Mouse (Mus musculus) embryonic facial prominence, embryonic 14.5 days (tissue): ENCODE results near the gene Hist1h4a. TPM values are rescaled to one million over a fixed set of nuclear protein-coding genes. Genes with fewer than 3 reads are reported as not detected.
A peak's percentile ranks its signal among the peaks of the same experiment; 100 is the strongest.

Experiments
- ATAC-seq: fragments of 200-750 bp; cut with Nextera tagmentation; 2 replicates; pipeline ENCODE4 v1.8.0; 2017; ENCODE audit warnings: low read depth, moderate number of reproducible peaks, moderate TSS enrichment
- DNase-seq: peaks from one replicate; pipeline ENCODE4 v3.0.0-alpha.2; 2015; ENCODE audit warnings: low spot score
- H3K27ac ChIP-seq: fragments of 300-500 bp; sonication (generic); replicated peaks from 2 replicates; pipeline ENCODE4 v1.5.1; 2014; ENCODE audit warnings: low read depth, mild to moderate bottlenecking, low read length, moderate library complexity
- H3K27me3 ChIP-seq: fragments of 300-500 bp; sonication (generic); replicated peaks from 2 replicates; pipeline ENCODE4 v1.6.1; 2014; ENCODE audit warnings: low read length; ENCODE audit not compliant: control insufficient read depth, insufficient read depth
- H3K36me3 ChIP-seq: fragments of 300-500 bp; sonication (generic); 2 replicates; pipeline ENCODE4 v1.6.1; 2014; ENCODE audit warnings: low read length, mixed read lengths; ENCODE audit not compliant: control insufficient read depth, insufficient read depth
- H3K4me1 ChIP-seq: fragments of 300-500 bp; sonication (generic); 2 replicates; pipeline ENCODE4 v1.6.1; 2014; ENCODE audit warnings: antibody characterized with exemption, low read length; ENCODE audit not compliant: control insufficient read depth, insufficient read depth
- H3K4me2 ChIP-seq: fragments of 300-500 bp; sonication (generic); 2 replicates; pipeline ENCODE4 v1.6.1; 2014; ENCODE audit warnings: low read depth, mild to moderate bottlenecking, low read length, moderate library complexity, mixed read lengths
- H3K4me3 ChIP-seq: fragments of 300-500 bp; sonication (generic); 2 replicates; pipeline ENCODE4 v1.5.1; 2014; ENCODE audit warnings: low read depth, mild to moderate bottlenecking, low read length
- H3K9ac ChIP-seq: fragments of 300-500 bp; sonication (generic); 2 replicates; pipeline ENCODE4 v1.6.1; 2014; ENCODE audit warnings: low read depth, mild to moderate bottlenecking, low read length, moderate library complexity, mixed read lengths
- H3K9me3 ChIP-seq: fragments of 300-500 bp; sonication (generic); 2 replicates; pipeline ENCODE4 v1.6.1; 2016; ENCODE audit warnings: low read length; ENCODE audit not compliant: control insufficient read depth
- WGBS: fragments of 180-500 bp; shearing (Covaris S2); extraction: QIAGEN DNeasy Blood & Tissue Kit; methylation state at CpG from one replicate; pipeline ENCODE4 v1.1.7; 2014; 5-methylcytosine and 5-hydroxymethylcytosine counted together
- polyA plus RNA-seq: library from polyadenylated mRNA; unstranded; fragments of >200 nt; fragmentation: Nextera tagmentation; extraction: Ambion mirVana; gene quantifications from 2 replicates; pipeline ENCODE4 v1.2.1, GENCODE M21; 2014

Gene Hist1h4a
- polyA plus RNA-seq, 1 experiment from 2014 or later = 0.74 TPM

DNA sequence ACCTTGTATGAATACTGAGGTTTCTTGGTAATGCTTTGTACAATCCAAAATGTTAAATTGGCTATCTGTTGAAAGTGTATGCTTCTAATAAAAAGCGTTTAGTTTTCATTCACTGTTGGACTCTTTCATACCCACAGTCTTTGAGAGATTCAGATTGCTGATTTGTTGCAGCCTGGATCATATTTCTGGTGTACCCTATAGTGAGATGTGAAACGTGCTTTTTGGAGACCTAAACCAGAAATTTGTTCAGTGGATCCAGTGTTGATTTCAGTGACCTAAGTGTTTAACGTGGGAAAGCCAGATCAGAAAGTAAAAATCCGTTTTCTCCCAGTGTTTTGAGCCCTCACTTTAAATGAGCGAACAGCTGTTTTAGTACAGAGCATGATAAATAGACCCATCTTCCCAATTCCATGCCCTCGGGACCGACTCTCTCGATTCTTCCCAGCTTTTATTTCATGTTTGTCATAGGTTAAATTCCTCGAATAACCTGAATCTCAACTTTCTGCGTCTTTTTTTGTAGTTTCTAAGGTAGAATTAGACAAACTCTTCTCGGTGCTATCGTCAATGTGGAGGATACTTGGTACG is 20.7 kb downstream of the Hist1h4a start:
- H3K9ac ChIP-seq = peak overlapping the region; percentile 75
- H3K9me3 ChIP-seq = no peaks in the 10 kb centered on the region
- DNase-seq = peak; percentile 24
- peak overlapping the region; percentile 95 for H3K27ac ChIP-seq
- peaks cover 18% of the 10 kb centered on the region; the same call in 1 of the 2 replicates for H3K4me1 ChIP-seq
- H3K36me3 ChIP-seq = no peaks in the 10 kb centered on the region
- H3K4me2 ChIP-seq = peak overlapping the region; percentile 63
- H3K27me3 ChIP-seq = no peaks in the 10 kb centered on the region
- ATAC-seq = no peak
- H3K4me3 ChIP-seq = peak overlapping the region; percentile 49
- 21% methylated on average over 13 of the region's 13 CpGs for WGBS

GRCm38 (mm10) chr13:23739922-23740252 is 21.1 kb downstream of the Hist1h4a start:
- WGBS = under 1% methylated on average over 14 of the region's 14 CpGs

DNA sequence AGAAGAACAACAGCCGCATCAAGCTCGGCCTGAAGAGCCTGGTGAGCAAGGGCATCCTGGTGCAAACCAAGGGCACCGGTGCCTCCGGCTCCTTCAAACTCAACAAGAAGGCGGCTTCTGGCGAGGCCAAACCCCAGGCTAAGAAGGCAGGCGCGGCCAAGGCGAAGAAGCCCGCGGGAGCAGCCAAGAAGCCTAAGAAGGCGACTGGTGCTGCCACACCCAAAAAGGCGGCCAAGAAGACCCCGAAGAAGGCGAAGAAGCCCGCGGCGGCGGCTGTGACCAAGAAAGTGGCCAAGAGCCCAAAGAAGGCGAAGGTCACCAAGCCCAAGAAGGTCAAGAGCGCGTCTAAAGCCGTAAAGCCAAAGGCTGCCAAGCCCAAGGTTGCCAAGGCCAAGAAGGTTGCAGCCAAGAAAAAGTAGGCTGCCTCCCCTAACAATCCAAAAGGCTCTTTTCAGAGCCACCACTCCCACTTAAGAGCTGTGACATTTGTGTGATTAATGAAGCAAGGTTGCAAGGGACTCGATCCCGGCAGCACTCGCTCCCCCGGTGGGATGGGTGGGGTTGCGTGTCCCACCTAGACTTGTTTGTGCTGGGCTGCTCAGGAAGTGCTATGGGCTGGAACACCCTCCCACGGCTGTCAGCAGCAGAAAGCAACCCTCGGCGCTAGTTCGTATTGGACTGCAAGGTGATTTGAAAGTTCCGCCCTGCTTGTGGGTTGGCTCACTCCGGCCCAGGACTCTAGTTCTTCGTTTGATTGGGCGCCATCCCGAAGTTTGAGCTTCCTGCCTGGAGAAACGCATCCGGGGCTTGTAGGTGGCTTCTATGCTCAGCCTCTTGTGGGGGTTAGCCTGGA is 21.7 kb downstream of the Hist1h4a start:
- no peaks in the 10 kb centered on the region for H3K9me3 ChIP-seq
- peak overlapping the region; percentile 63 for H3K4me2 ChIP-seq
- H3K9ac ChIP-seq = peak overlapping the region; percentile 75
- peak; percentile 99 for DNase-seq
- ATAC-seq = peak; percentile 92
- no peaks in the 10 kb centered on the region for H3K27me3 ChIP-seq
- peak overlapping the region; percentile 49 for H3K4me3 ChIP-seq
- H3K27ac ChIP-seq = peak overlapping the region; percentile 95
- no peaks in the 10 kb centered on the region for H3K36me3 ChIP-seq
- 1% methylated on average over 39 of the region's 39 CpGs for WGBS
- peaks cover 14% of the 10 kb centered on the region; the same call in 1 of the 2 replicates for H3K4me1 ChIP-seq

More at GRCm38 (mm10) chr13:23739922-23740252, 21.1 kb downstream of the Hist1h4a start:
- no peaks in the 10 kb centered on the region for H3K9me3 ChIP-seq
- peaks cover 18% of the 10 kb centered on the region; the same call in 1 of the 2 replicates for H3K4me1 ChIP-seq
- no peak for DNase-seq
- H3K9ac ChIP-seq = peak overlapping the region; percentile 75
- H3K27me3 ChIP-seq = no peaks in the 10 kb centered on the region
- H3K27ac ChIP-seq = peak overlapping the region; percentile 95
- peak overlapping the region; percentile 49 for H3K4me3 ChIP-seq
- ATAC-seq = peak; percentile 23; the same call in 1 of the 2 replicates
- H3K36me3 ChIP-seq = no peaks in the 10 kb centered on the region
- peak overlapping the region; percentile 63 for H3K4me2 ChIP-seq

DNA sequence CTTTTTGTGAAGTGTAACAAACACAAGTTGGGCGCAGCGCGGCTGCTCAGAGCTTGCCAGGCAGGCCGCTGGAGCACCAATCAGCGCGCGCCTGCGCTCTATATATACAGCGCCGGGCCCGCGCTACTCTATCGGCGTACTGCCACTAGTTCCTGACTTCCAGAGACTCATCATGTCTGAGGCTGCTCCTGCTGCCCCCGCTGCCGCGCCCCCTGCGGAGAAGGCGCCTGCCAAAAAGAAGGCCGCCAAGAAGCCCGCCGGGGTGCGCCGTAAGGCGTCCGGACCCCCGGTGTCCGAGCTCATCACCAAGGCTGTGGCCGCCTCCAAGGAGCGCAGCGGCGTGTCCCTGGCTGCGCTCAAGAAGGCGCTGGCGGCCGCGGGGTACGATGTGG is 22.4 kb downstream of the Hist1h4a start, which contains the start of gene Hist1h1c:
Gene Hist1h1c, plus strand, starts transcription at position 132 of the 392 bp plus-strand sequence.
- peaks cover 14% of the 10 kb centered on the region; the same call in 1 of the 2 replicates for H3K4me1 ChIP-seq
- 0% methylated on average over 16 of the region's 38 CpGs for WGBS
- peak within 1 kb of the TSS; percentile 49 for H3K4me3 ChIP-seq
- peak; percentile 92 for ATAC-seq
- H3K27me3 ChIP-seq = no peaks in the 10 kb centered on the region
- H3K27ac ChIP-seq = peak within 1 kb of the TSS; percentile 95
- H3K36me3 ChIP-seq = no peaks in the 10 kb centered on the region
- H3K4me2 ChIP-seq = peak within 1 kb of the TSS; percentile 63
- peak; percentile 97 for DNase-seq
- peak within 1 kb of the TSS; percentile 75 for H3K9ac ChIP-seq
- no peaks in the 10 kb centered on the region for H3K9me3 ChIP-seq

- WGBS = 23% methylated on average over 4 of the region's 4 CpGs
Measured at GRCm38 (mm10) chr13:23738041-23738440, 23.0 kb downstream of the Hist1h4a start.

GRCm38 (mm10) chr13:23737091-23737490 is 23.9 kb downstream of the Hist1h4a start:
- ATAC-seq (no peak), DNase-seq (no peak)
- Histone ChIP-seq H3K27me3 (no peaks in the 10 kb centered on the region), H3K4me3 (no peak overlapping the region), H3K36me3 (no peaks in the 10 kb centered on the region), H3K9ac (no peak overlapping the region), H3K27ac (no peak overlapping the region), H3K4me1 (peaks cover 14% of the 10 kb centered on the region; the same call in 1 of the 2 replicates), H3K9me3 (no peaks in the 10 kb centered on the region), H3K4me2 (no peak overlapping the region)
- WGBS = 82% methylated on average over 5 of the region's 5 CpGs

More at GRCm38 (mm10) chr13:23738041-23738440, 23.0 kb downstream of the Hist1h4a start:
- Histone ChIP-seq H3K36me3 (no peaks in the 10 kb centered on the region), H3K4me2 (peak overlapping the region; percentile 63), H3K4me1 (peaks cover 14% of the 10 kb centered on the region; the same call in 1 of the 2 replicates), H3K27me3 (no peaks in the 10 kb centered on the region), H3K9ac (peak overlapping the region; percentile 75), H3K27ac (peak overlapping the region; percentile 95), H3K9me3 (no peaks in the 10 kb centered on the region), H3K4me3 (peak overlapping the region; percentile 49)
- DNase-seq = no peak
- ATAC-seq = no peak

- ATAC-seq = no peak
- H3K27me3 ChIP-seq = no peaks in the 10 kb centered on the region
Measured at GRCm38 (mm10) chr13:23732156-23732804, 28.8 kb downstream of the Hist1h4a start.

DNA sequence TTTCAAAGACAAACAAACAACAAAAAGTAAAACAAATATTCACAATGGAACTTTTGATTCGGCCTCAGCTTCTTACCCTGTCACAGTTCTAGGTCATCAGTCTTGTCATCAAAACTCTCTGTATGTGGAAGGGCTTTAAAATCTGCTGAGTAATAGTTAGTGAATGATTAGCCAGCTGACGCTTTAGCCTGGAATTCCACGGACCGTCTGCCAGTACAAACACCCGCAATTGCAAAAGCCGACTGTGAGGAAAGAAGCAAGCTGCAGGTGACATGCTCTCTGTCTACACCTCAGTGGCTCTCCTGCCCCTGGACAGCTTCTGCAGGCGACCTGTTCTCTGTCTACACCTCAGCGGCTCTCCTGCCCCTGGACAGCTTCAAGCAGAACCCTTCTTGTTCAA is 30.6 kb downstream of the Hist1h4a start:
- WGBS = 34% methylated on average over 8 of the region's 8 CpGs
- no peak overlapping the region for H3K9ac ChIP-seq
- H3K27me3 ChIP-seq = no peaks in the 10 kb centered on the region

More at GRCm38 (mm10) chr13:23732156-23732804, 28.8 kb downstream of the Hist1h4a start:
- peak; percentile 80 for DNase-seq
- WGBS = 27% methylated on average over 8 of the region's 8 CpGs
- no peak overlapping the region for H3K4me3 ChIP-seq
- no peak overlapping the region for H3K9ac ChIP-seq
- no peak overlapping the region for H3K27ac ChIP-seq
- no peaks in the 10 kb centered on the region for H3K4me1 ChIP-seq
- H3K9me3 ChIP-seq = no peaks in the 10 kb centered on the region
- no peak overlapping the region for H3K4me2 ChIP-seq
- no peaks in the 10 kb centered on the region for H3K36me3 ChIP-seq

More for the DNA sequence above, 30.6 kb downstream of the Hist1h4a start:
- no peaks in the 10 kb centered on the region for H3K36me3 ChIP-seq
- H3K9me3 ChIP-seq = no peaks in the 10 kb centered on the region
- H3K4me2 ChIP-seq = no peak overlapping the region
- DNase-seq (peak; percentile 31), ATAC-seq (no peak)
- H3K4me1 ChIP-seq = no peaks in the 10 kb centered on the region
- no peak overlapping the region for H3K4me3 ChIP-seq
- H3K27ac ChIP-seq = no peak overlapping the region
